Mouse (Mus musculus) spleen, adult 2 months (tissue): ENCODE results near the gene Glyctk.

Source experiments
- CTCF ChIP-seq: fragments of 200-500 bp; IDR thresholded peaks from 2 replicates; pipeline ENCODE4 v1.5.1; 2011; ENCODE audit warnings: mild to moderate bottlenecking, inconsistent platforms; ENCODE audit not compliant: insufficient read depth, insufficient read length, insufficient replicate concordance; ENCODE audit errors: extremely low read depth
- POLR2A ChIP-seq: fragments of 200-500 bp; IDR thresholded peaks from 2 replicates; pipeline ENCODE4 v1.6.1; 2011; ENCODE audit warnings: low read depth, low read length, inconsistent platforms

- TF ChIP-seq CTCF (no peak), POLR2A (no peak)
Observed at GRCm38 (mm10) chr9:106193930-106194807, 36.2 kb upstream of the Glyctk start.
